Mouse (Mus musculus) kidney, postnatal 0 days (tissue): ENCODE results near the gene Tiam1. TPM values are rescaled to one million over a fixed set of nuclear protein-coding genes. Genes with fewer than 3 reads are reported as not detected.

Experiments used
- ATAC-seq: fragments of 200-750 bp; cut with Nextera tagmentation; replicated peaks from 2 replicates; pipeline ENCODE4 v1.8.0; 2017; ENCODE audit warnings: low read depth, moderate number of reproducible peaks, moderate TSS enrichment, moderate library complexity; ENCODE audit not compliant: low FRiP score
- DNase-seq: peaks from one replicate; pipeline ENCODE4 v3.0.0-alpha.2; 2016; ENCODE audit warnings: low spot score
- H3K27ac ChIP-seq: fragments of 300-500 bp; sonication (generic); 2 replicates; pipeline ENCODE4 v1.5.1; 2014; ENCODE audit warnings: mild to moderate bottlenecking
- H3K27me3 ChIP-seq: fragments of 300-500 bp; sonication (generic); 2 replicates; pipeline ENCODE4 v1.6.1; 2014; ENCODE audit warnings: low read length, mixed read lengths; ENCODE audit not compliant: insufficient read depth
- H3K36me3 ChIP-seq: fragments of 300-500 bp; sonication (generic); 2 replicates; pipeline ENCODE4 v1.6.1; 2014; ENCODE audit warnings: low read length, mixed read lengths; ENCODE audit not compliant: insufficient read depth
- H3K4me1 ChIP-seq: fragments of 300-500 bp; sonication (generic); replicated peaks from 2 replicates; pipeline ENCODE4 v1.6.1; 2014; ENCODE audit warnings: antibody characterized with exemption, low read length, mixed read lengths; ENCODE audit not compliant: insufficient read depth
- H3K4me2 ChIP-seq: fragments of 300-500 bp; sonication (generic); 2 replicates; pipeline ENCODE4 v1.6.1; 2014; ENCODE audit warnings: mild to moderate bottlenecking, low read length, moderate library complexity, mixed read lengths
- H3K4me3 ChIP-seq: fragments of 300-500 bp; sonication (generic); replicated peaks from 2 replicates; pipeline ENCODE4 v1.5.1; 2014; ENCODE audit warnings: low read depth, low read length
- H3K9ac ChIP-seq: fragments of 300-500 bp; sonication (generic); 2 replicates; pipeline ENCODE4 v1.6.1; 2014; ENCODE audit warnings: low read depth, low read length
- H3K9me3 ChIP-seq: fragments of 300-500 bp; sonication (generic); replicated peaks from 2 replicates; pipeline ENCODE4 v1.6.1; 2016; ENCODE audit warnings: low read length, inconsistent platforms, mixed read lengths
- CTCF ChIP-seq: IDR thresholded peaks from 2 replicates; pipeline ENCODE4 v1.5.1; 2016; ENCODE audit warnings: antibody characterized with exemption, low read depth, mild to moderate bottlenecking, moderate library complexity
- WGBS: fragments of 180-500 bp; shearing (Covaris S2); extraction: QIAGEN DNeasy Blood & Tissue Kit; methylation state at CpG from one replicate; pipeline ENCODE4 v1.1.7; 2014; 5-methylcytosine and 5-hydroxymethylcytosine counted together
- polyA plus RNA-seq: library from polyadenylated mRNA; unstranded; fragments of >200 nt; fragmentation: Nextera tagmentation; extraction: Ambion mirVana; gene quantifications from 2 replicates; pipeline ENCODE4 v1.2.1, GENCODE M21; 2015

The Tiam1 gene
- polyA plus RNA-seq, 1 experiment from 2014 or later, result 11.5 TPM

DNA sequence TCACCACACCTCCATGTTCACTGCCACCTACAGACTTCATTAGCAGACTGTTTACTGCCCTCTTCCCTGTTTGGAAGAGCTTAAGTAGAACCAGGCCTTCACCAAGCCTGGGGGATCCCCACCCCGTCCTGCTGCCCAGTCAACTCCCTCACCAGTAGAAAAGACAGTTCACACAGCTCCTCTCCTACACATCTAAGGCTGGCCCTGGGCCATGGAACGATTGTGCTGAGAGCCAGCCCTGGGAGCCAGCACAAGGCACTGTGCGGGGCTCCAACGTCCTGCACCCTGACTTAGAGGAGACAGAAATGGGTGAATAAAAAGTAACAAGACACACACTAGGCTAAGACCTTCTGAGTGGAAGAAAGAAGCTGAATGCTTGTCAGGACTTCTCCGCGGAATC, 20.5 kb downstream of the Tiam1 start:
- Histone ChIP-seq H3K4me3 (no peak overlapping the region), H3K4me2 (no peak overlapping the region), H3K4me1 (0 out of 2 replicates have a peak, but pooled peaks cover 8% of the 10 kb centered on the region), H3K9ac (no peak overlapping the region), H3K27me3 (no peaks in the 10 kb centered on the region), H3K36me3 (no peaks in the 10 kb centered on the region), H3K27ac (no peak overlapping the region), H3K9me3 (no peaks in the 10 kb centered on the region)
- no peak for TF ChIP-seq CTCF
- ATAC-seq (no peak), DNase-seq (no peak)
- WGBS, result 82% methylated on average over 6 of the region's 6 CpGs

DNA sequence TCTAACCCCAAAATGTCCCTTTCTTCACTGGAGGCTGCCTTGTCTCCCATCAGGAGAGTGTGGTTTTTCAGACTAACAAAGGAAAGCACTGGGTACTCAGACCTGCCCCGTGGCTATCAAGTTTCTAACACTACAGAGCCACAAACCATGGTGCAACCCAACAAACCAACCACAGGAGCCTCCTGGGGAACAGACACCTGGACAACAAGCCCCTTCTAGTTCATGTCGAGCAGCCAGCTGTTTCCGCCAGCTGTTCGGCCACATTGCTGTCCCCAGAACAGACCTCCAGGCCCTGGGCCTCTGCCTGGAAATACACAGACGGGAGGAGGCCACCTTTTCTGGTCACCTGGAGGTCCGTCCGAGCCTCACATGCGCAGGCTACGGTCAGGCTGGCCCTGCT, 21.1 kb downstream of the Tiam1 start:
- Histone ChIP-seq H3K9ac (no peak overlapping the region), H3K4me3 (no peak overlapping the region), H3K4me2 (no peak overlapping the region), H3K4me1 (0 out of 2 replicates have a peak, but pooled peaks cover 8% of the 10 kb centered on the region), H3K27ac (no peak overlapping the region), H3K9me3 (no peaks in the 10 kb centered on the region), H3K27me3 (no peaks in the 10 kb centered on the region), H3K36me3 (no peaks in the 10 kb centered on the region)
- ATAC-seq (no peak), DNase-seq (no peak)
- TF ChIP-seq CTCF, result no peak
- WGBS, result 77% methylated on average over 9 of the region's 9 CpGs

- Histone ChIP-seq H3K4me1 (0 out of 2 replicates have a peak, but pooled peaks cover 8% of the 10 kb centered on the region), H3K9ac (no peak overlapping the region), H3K27me3 (no peaks in the 10 kb centered on the region), H3K36me3 (no peaks in the 10 kb centered on the region), H3K4me2 (no peak overlapping the region), H3K9me3 (no peaks in the 10 kb centered on the region), H3K4me3 (no peak overlapping the region), H3K27ac (no peak overlapping the region)
- TF ChIP-seq CTCF, result no peak
- no peak for DNase-seq
- 84% methylated on average over 13 of the region's 13 CpGs for WGBS
- ATAC-seq, result no peak
Observed at GRCm38 (mm10) chr16:90121799-90122198, 21.8 kb downstream of the Tiam1 start.

GRCm38 (mm10) chr16:90119969-90120368, 23.6 kb downstream of the Tiam1 start:
- H3K9ac ChIP-seq, result no peak overlapping the region
- ATAC-seq (no peak), DNase-seq (no peak)
- no peaks in the 10 kb centered on the region for H3K4me1 ChIP-seq
- H3K4me2 ChIP-seq, result no peak overlapping the region
- 94% methylated on average over 4 of the region's 4 CpGs for WGBS
- H3K4me3 ChIP-seq, result no peak overlapping the region
- peak; percentile 60 for TF ChIP-seq CTCF
- H3K36me3 ChIP-seq, result no peaks in the 10 kb centered on the region
- H3K27me3 ChIP-seq, result no peaks in the 10 kb centered on the region
- no peaks in the 10 kb centered on the region for H3K9me3 ChIP-seq
- H3K27ac ChIP-seq, result no peak overlapping the region

DNA sequence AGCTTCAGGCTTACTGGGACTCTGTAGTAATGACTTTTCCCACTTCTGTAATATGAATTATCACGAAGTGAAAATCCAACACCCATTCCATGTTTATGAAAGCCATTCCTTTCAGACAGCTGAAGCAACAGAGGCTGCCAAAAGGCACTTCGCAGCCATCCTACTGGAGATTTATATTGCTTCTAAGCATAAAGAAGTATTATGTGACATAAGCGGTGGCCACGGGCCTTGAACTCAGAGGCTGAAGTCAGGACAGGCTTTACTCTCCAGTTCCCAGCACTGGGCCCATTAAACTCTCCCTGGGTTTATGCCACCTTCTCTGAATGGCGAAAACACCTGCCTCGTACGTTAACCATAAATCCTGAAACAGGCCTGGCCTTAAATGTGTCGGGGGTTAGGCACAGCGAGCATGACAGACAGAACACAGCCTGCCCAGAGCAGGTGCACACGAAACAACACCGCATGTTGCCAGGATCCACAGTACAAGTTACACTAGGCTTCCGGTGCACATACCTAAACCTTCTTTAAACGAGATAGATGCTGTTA, 26.9 kb downstream of the Tiam1 start:
- no peak overlapping the region for H3K9ac ChIP-seq
- 44% methylated on average over 13 of the region's 13 CpGs for WGBS
- ATAC-seq (no peak), DNase-seq (no peak)
- H3K4me1 ChIP-seq, result no peaks in the 10 kb centered on the region
- no peaks in the 10 kb centered on the region for H3K36me3 ChIP-seq
- H3K27me3 ChIP-seq, result no peaks in the 10 kb centered on the region
- TF ChIP-seq CTCF, result no peak
- H3K4me2 ChIP-seq, result no peak overlapping the region
- no peaks in the 10 kb centered on the region for H3K9me3 ChIP-seq
- no peak overlapping the region for H3K4me3 ChIP-seq
- no peak overlapping the region for H3K27ac ChIP-seq

- ATAC-seq (no peak), DNase-seq (no peak)
- H3K27ac ChIP-seq, result no peak overlapping the region
- H3K4me2 ChIP-seq, result no peak overlapping the region
- H3K36me3 ChIP-seq, result no peaks in the 10 kb centered on the region
- H3K4me3 ChIP-seq, result no peak overlapping the region
- no peaks in the 10 kb centered on the region for H3K9me3 ChIP-seq
- 82% methylated on average over 11 of the region's 11 CpGs for WGBS
- H3K4me1 ChIP-seq, result no peaks in the 10 kb centered on the region
- H3K9ac ChIP-seq, result no peak overlapping the region
- no peaks in the 10 kb centered on the region for H3K27me3 ChIP-seq
- TF ChIP-seq CTCF, result no peak
Observed at GRCm38 (mm10) chr16:90112577-90113155, 30.9 kb downstream of the Tiam1 start.

DNA sequence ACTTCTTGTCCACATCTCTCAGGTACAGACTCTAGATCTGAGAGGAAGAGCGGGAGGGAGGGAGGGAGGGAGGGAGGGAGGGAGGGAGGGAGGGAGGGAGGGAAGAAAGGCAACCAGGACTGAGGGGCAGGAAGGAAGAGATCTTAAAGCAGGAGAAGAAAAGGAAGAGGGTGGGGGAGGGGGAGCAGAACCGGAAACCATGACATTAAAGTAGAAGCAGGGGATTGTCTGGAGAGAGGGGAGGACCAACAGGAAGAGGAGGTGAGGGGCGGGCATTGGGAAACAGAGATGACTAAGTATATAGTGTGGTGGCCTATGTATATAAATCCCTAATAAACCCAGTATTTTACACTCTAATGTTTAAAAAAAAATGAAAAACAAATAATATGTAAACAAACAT, 34.1 kb downstream of the Tiam1 start:
- Histone ChIP-seq H3K9ac (no peak overlapping the region), H3K4me1 (no peaks in the 10 kb centered on the region), H3K4me3 (no peak overlapping the region), H3K27ac (no peak overlapping the region), H3K9me3 (no peaks in the 10 kb centered on the region), H3K4me2 (no peak overlapping the region), H3K36me3 (no peaks in the 10 kb centered on the region), H3K27me3 (no peaks in the 10 kb centered on the region)
- 54% methylated on average over 3 of the region's 3 CpGs for WGBS
- ATAC-seq (no peak), DNase-seq (no peak)
- TF ChIP-seq CTCF, result no peak
